Mouse (Mus musculus) spleen, adult 2 months (tissue): ENCODE results near the gene Zar1. TPM values are rescaled to one million over a fixed set of nuclear protein-coding genes. Genes with fewer than 3 reads are reported as not detected.
"Not testable (repeated sequence)": the region's sequence is repeated elsewhere in the genome, so short reads cannot be mapped to it uniquely, and the experiment has no call there.

Experiments used
- DNase-seq, 2 experiments: peaks; one replicate each; pipeline versions ENCODE4 v3.0.0 to v3.0.0-alpha.2; 2012 to 2021; ENCODE audit warnings: low spot score in 2 of 2, low read depth in 1 of 2
- H3K27ac ChIP-seq: fragments of 200-500 bp; 2 replicates; pipeline ENCODE4 v1.5.1; 2012; ENCODE audit warnings: low read length, inconsistent platforms; ENCODE audit not compliant: insufficient read depth
- H3K27me3 ChIP-seq: fragments of 200-500 bp; 2 replicates; pipeline ENCODE4 v1.6.1; 2012; ENCODE audit warnings: mild to moderate bottlenecking, moderate library complexity, low read length, inconsistent platforms; ENCODE audit not compliant: control insufficient read depth, insufficient read depth
- H3K36me3 ChIP-seq: fragments of 200-500 bp; 2 replicates; pipeline ENCODE4 v1.6.1; 2012; ENCODE audit warnings: mild to moderate bottlenecking, low read length, inconsistent platforms; ENCODE audit not compliant: control insufficient read depth, insufficient read depth
- H3K4me1 ChIP-seq: fragments of 200-500 bp; 2 replicates; pipeline ENCODE4 v1.6.1; 2011; ENCODE audit warnings: inconsistent platforms; ENCODE audit not compliant: control insufficient read depth, insufficient read depth, insufficient read length
- H3K4me3 ChIP-seq: fragments of 200-500 bp; 2 replicates; pipeline ENCODE4 v1.5.1; 2011; ENCODE audit warnings: mild to moderate bottlenecking, inconsistent platforms; ENCODE audit not compliant: insufficient read depth, insufficient read length; ENCODE audit errors: extremely low read depth
- CTCF ChIP-seq: fragments of 200-500 bp; IDR thresholded peaks from 2 replicates; pipeline ENCODE4 v1.5.1; 2011; ENCODE audit warnings: mild to moderate bottlenecking, inconsistent platforms; ENCODE audit not compliant: insufficient read depth, insufficient read length, insufficient replicate concordance; ENCODE audit errors: extremely low read depth
- POLR2A ChIP-seq: fragments of 200-500 bp; IDR thresholded peaks from 2 replicates; pipeline ENCODE4 v1.6.1; 2011; ENCODE audit warnings: low read depth, low read length, inconsistent platforms
- WGBS: fragments of 180-500 bp; shearing (Covaris S2); methylation state at CpG from one replicate; pipeline ENCODE4 v1.1.7; 2018; 5-methylcytosine and 5-hydroxymethylcytosine counted together
- polyA plus RNA-seq: library from polyadenylated mRNA; depleted of rRNA; stranded (reverse); fragments of >200 nt; gene quantifications from 2 replicates; pipeline ENCODE4 v1.2.3, GENCODE M21; 2012

Zar1 gene
- polyA plus RNA-seq, 1 experiment = not detected

- H3K4me1 ChIP-seq, H3K4me3 ChIP-seq, H3K27ac ChIP-seq, DNase-seq, H3K36me3 ChIP-seq, H3K27me3 ChIP-seq: not testable (repeated sequence)
- WGBS = 74% methylated on average over 10 of the region's 10 CpGs
Observed at GRCm38 (mm10) chr5:72579599-72579998, 1.5 kb downstream of the Zar1 start.

GRCm38 (mm10) chr5:72565621-72566020, 15.4 kb downstream of the Zar1 start:
- H3K36me3 ChIP-seq = no peaks in the 10 kb centered on the region

GRCm38 (mm10) chr5:72563183-72563582, 17.9 kb downstream of the Zar1 start:
- H3K27ac ChIP-seq, H3K4me1 ChIP-seq, H3K27me3 ChIP-seq, H3K36me3 ChIP-seq, H3K4me3 ChIP-seq, DNase-seq: not testable (repeated sequence)
- 72% methylated on average over 2 of the region's 2 CpGs for WGBS

More at GRCm38 (mm10) chr5:72565621-72566020, 15.4 kb downstream of the Zar1 start:
- H3K4me1 ChIP-seq = no peaks in the 10 kb centered on the region
- no peak overlapping the region for H3K27ac ChIP-seq
- DNase-seq = no peak
- TF ChIP-seq CTCF = no peak
- TF ChIP-seq POLR2A = no peak
- WGBS = 91% methylated on average over 5 of the region's 5 CpGs
- H3K4me3 ChIP-seq = no peak overlapping the region
- H3K27me3 ChIP-seq = no peaks in the 10 kb centered on the region

GRCm38 (mm10) chr5:72560976-72561628, 20.0 kb downstream of the Zar1 start:
- WGBS = 60% methylated on average over 3 of the region's 3 CpGs
- H3K27me3 ChIP-seq = no peaks in the 10 kb centered on the region
- no peak overlapping the region for H3K27ac ChIP-seq
- no peaks in the 10 kb centered on the region; the same call in 1 of the 2 replicates for H3K4me1 ChIP-seq
- H3K36me3 ChIP-seq = no peaks in the 10 kb centered on the region
- H3K4me3 ChIP-seq = no peak overlapping the region
- no peak for DNase-seq
- TF ChIP-seq POLR2A = no peak

- no peak for TF ChIP-seq POLR2A
- Histone ChIP-seq H3K4me3 (peak within 1 kb of the TSS; percentile 83), H3K27me3 (no peaks in the 10 kb centered on the region), H3K36me3 (no peaks in the 10 kb centered on the region), H3K27ac (0 out of 2 replicates have a peak within 1 kb of the TSS, but pooled peaks have one; percentile 31), H3K4me1 (no peaks in the 10 kb centered on the region; the same call in 1 of the 2 replicates)
- DNase-seq = peak; percentile 93
- WGBS = under 1% methylated on average over 42 of the region's 42 CpGs
Observed at GRCm38 (mm10) chr5:72559544-72560049, 21.5 kb downstream of the Zar1 start, which contains the start of gene Nfxl1. Gene Nfxl1 (minus strand): TSS chr5:72559684.

GRCm38 (mm10) chr5:72558716-72559526, 22.1 kb downstream of the Zar1 start:
- TF ChIP-seq CTCF = no peak
- no peak for TF ChIP-seq POLR2A
- Histone ChIP-seq H3K27me3 (no peaks in the 10 kb centered on the region), H3K27ac (0 out of 2 replicates have a peak overlapping the region, but pooled peaks have one; percentile 31), H3K36me3 (no peaks in the 10 kb centered on the region), H3K4me1 (no peaks in the 10 kb centered on the region; the same call in 1 of the 2 replicates), H3K4me3 (peak overlapping the region; percentile 83)
- 4% methylated on average over 57 of the region's 57 CpGs for WGBS
- peak in 1 of 2 experiments; percentile 42 for DNase-seq

- no peak for DNase-seq
- H3K27me3 ChIP-seq = no peaks in the 10 kb centered on the region
- WGBS = 71% methylated on average over 3 of the region's 3 CpGs
- no peak overlapping the region for H3K27ac ChIP-seq
- H3K4me3 ChIP-seq = no peak overlapping the region
- no peak for TF ChIP-seq CTCF
- TF ChIP-seq POLR2A = no peak
- H3K4me1 ChIP-seq = no peaks in the 10 kb centered on the region; the same call in 1 of the 2 replicates
- H3K36me3 ChIP-seq = no peaks in the 10 kb centered on the region
Observed at GRCm38 (mm10) chr5:72556245-72556644, 24.8 kb downstream of the Zar1 start.
